Mouse (Mus musculus) yolk sac, embryonic 10.5 days (tissue): ENCODE measurements around the gene Kdm6b.
A peak's percentile ranks its signal among the peaks of the same experiment; 100 is the strongest.

Source experiments
- DNase-seq: peaks from one replicate; pipeline ENCODE4 v3.0.0-alpha.2; 2017; ENCODE audit warnings: low spot score

Gene Kdm6b

GRCm38 (mm10) chr11:69413221-69414181 lies at the start of gene Kdm6b:
Gene Kdm6b, minus strand, starts transcription at chr11:69413675.
- peak; percentile 84 for DNase-seq

- DNase-seq: peak; percentile 63
Measured at GRCm38 (mm10) chr11:69461568-69461967, 48.1 kb upstream of the Kdm6b start.

- DNase-seq: no peak
Measured at GRCm38 (mm10) chr11:69459883-69460282, 46.4 kb upstream of the Kdm6b start.

GRCm38 (mm10) chr11:69457006-69457579 lies 43.6 kb upstream of the Kdm6b start:
- peak; percentile 29 for DNase-seq

GRCm38 (mm10) chr11:69452114-69452867 lies 38.8 kb upstream of the Kdm6b start:
- DNase-seq: peak; percentile 60

GRCm38 (mm10) chr11:69447299-69447698 lies 33.8 kb upstream of the Kdm6b start:
- no peak for DNase-seq

GRCm38 (mm10) chr11:69443328-69443727 lies 29.9 kb upstream of the Kdm6b start:
- DNase-seq: peak; percentile 81

GRCm38 (mm10) chr11:69437291-69437690 lies 23.8 kb upstream of the Kdm6b start:
- DNase-seq: peak; percentile 26

GRCm38 (mm10) chr11:69433189-69433588 lies 19.7 kb upstream of the Kdm6b start:
- DNase-seq: no peak

GRCm38 (mm10) chr11:69432640-69432982 lies 19.1 kb upstream of the Kdm6b start:
- DNase-seq: no peak

- DNase-seq: peak; percentile 51
Measured at GRCm38 (mm10) chr11:69431829-69432639, 18.6 kb upstream of the Kdm6b start.

GRCm38 (mm10) chr11:69430631-69431030 lies 17.2 kb upstream of the Kdm6b start:
- DNase-seq: no peak

GRCm38 (mm10) chr11:69429313-69429712 lies 15.8 kb upstream of the Kdm6b start:
- DNase-seq: no peak

- DNase-seq: peak; percentile 58
Measured at GRCm38 (mm10) chr11:69428751-69429150, 15.3 kb upstream of the Kdm6b start.

GRCm38 (mm10) chr11:69426246-69426645 lies 12.8 kb upstream of the Kdm6b start:
- no peak for DNase-seq

GRCm38 (mm10) chr11:69423885-69424284 lies 10.4 kb upstream of the Kdm6b start:
- DNase-seq: no peak

GRCm38 (mm10) chr11:69422842-69423241 lies 9.4 kb upstream of the Kdm6b start:
- DNase-seq: no peak

- no peak for DNase-seq
Measured at GRCm38 (mm10) chr11:69421131-69421977, 7.9 kb upstream of the Kdm6b start.

- DNase-seq: no peak
Measured at GRCm38 (mm10) chr11:69420554-69421000, 7.1 kb upstream of the Kdm6b start.

- peak; percentile 81 for DNase-seq
Measured at GRCm38 (mm10) chr11:69419813-69420553, 6.5 kb upstream of the Kdm6b start.
